Mouse (Mus musculus): ENCODE data around the gene Kank4. TPM values are rescaled to one million over a fixed set of nuclear protein-coding genes. Genes with fewer than 3 reads are reported as not detected.
"Not testable (repeated sequence)": the region's sequence is repeated elsewhere in the genome, so short reads cannot be mapped to it uniquely, and the experiment has no call there.

The Kank4 gene
- under 1 TPM; 0.52 to 0.61 TPM for total RNA-seq (2021)

- intact Hi-C loops (cut with DNase I), result no loop called here
- DNase-seq (ENCODE audit: low spot score), result peak; percentile 20
Observed at GRCm38 (mm10) chr4:98817184-98817911, at the start of gene Kank4. Gene Kank4, minus strand, starts transcription at chr4:98817537.

- intact Hi-C loops (cut with DNase I), result no loop called here
- DNase-seq (ENCODE audit: low spot score), result no peak
Observed at GRCm38 (mm10) chr4:98865386-98866237, 48.3 kb upstream of the Kank4 start.

- DNase-seq (ENCODE audit: low spot score), result no peak
- intact Hi-C loops (cut with DNase I), result no loop called here
Observed at GRCm38 (mm10) chr4:98864546-98864945, 47.2 kb upstream of the Kank4 start.

- intact Hi-C loops (cut with DNase I), result no loop called here
Observed at GRCm38 (mm10) chr4:98864094-98864493, 46.8 kb upstream of the Kank4 start.

GRCm38 (mm10) chr4:98863451-98863850 is 46.1 kb upstream of the Kank4 start:
- DNase-seq (ENCODE audit: low spot score), result no peak
- intact Hi-C loops (cut with DNase I), result no loop called here

More at GRCm38 (mm10) chr4:98864094-98864493, 46.8 kb upstream of the Kank4 start:
- no peak for DNase-seq (ENCODE audit: low spot score)

- intact Hi-C loops (cut with DNase I), result no loop called here
- no peak for DNase-seq (ENCODE audit: low spot score)
Observed at GRCm38 (mm10) chr4:98858151-98858855, 41.0 kb upstream of the Kank4 start.

- intact Hi-C loops (cut with DNase I), result no loop called here
- no peak for DNase-seq (ENCODE audit: low spot score)
Observed at GRCm38 (mm10) chr4:98857037-98857648, 39.8 kb upstream of the Kank4 start.

- intact Hi-C loops (cut with DNase I), result no loop called here
- no peak for DNase-seq (ENCODE audit: low spot score)
Observed at GRCm38 (mm10) chr4:98853926-98854325, 36.6 kb upstream of the Kank4 start.

GRCm38 (mm10) chr4:98850485-98850884 is 33.1 kb upstream of the Kank4 start:
- intact Hi-C loops (cut with DNase I); DNase-seq (ENCODE audit: low spot score): not testable (repeated sequence)

- intact Hi-C loops (cut with DNase I), result no loop called here
- DNase-seq (ENCODE audit: low spot score), result no peak
Observed at GRCm38 (mm10) chr4:98847120-98847885, 30.0 kb upstream of the Kank4 start.

- DNase-seq (ENCODE audit: low spot score), result no peak
- intact Hi-C loops (cut with DNase I), result no loop called here
Observed at GRCm38 (mm10) chr4:98846396-98846795, 29.1 kb upstream of the Kank4 start.

GRCm38 (mm10) chr4:98845687-98846125 is 28.4 kb upstream of the Kank4 start:
- no peak for DNase-seq (ENCODE audit: low spot score)
- intact Hi-C loops (cut with DNase I), result no loop called here

- DNase-seq (ENCODE audit: low spot score), result no peak
- intact Hi-C loops (cut with DNase I), result no loop called here
Observed at GRCm38 (mm10) chr4:98845201-98845600, 27.9 kb upstream of the Kank4 start.

GRCm38 (mm10) chr4:98843906-98844597 is 26.7 kb upstream of the Kank4 start:
- intact Hi-C loops (cut with DNase I), result no loop called here
- DNase-seq (ENCODE audit: low spot score), result no peak

GRCm38 (mm10) chr4:98841251-98841650 is 23.9 kb upstream of the Kank4 start:
- intact Hi-C loops (cut with DNase I); DNase-seq (ENCODE audit: low spot score): not testable (repeated sequence)

GRCm38 (mm10) chr4:98840526-98840925 is 23.2 kb upstream of the Kank4 start:
- intact Hi-C loops (cut with DNase I), result no loop called here
- no peak for DNase-seq (ENCODE audit: low spot score)

- intact Hi-C loops (cut with DNase I), result no loop called here
- no peak for DNase-seq (ENCODE audit: low spot score)
Observed at GRCm38 (mm10) chr4:98838913-98839312, 21.6 kb upstream of the Kank4 start.

GRCm38 (mm10) chr4:98837715-98838505 is 20.6 kb upstream of the Kank4 start:
- no peak for DNase-seq (ENCODE audit: low spot score)
- intact Hi-C loops (cut with DNase I), result no loop called here
